Mouse (Mus musculus) NIH3T3 (cell line): ENCODE results near the gene Mrln.

Experiments
- DNase-seq: peaks from one replicate; pipeline ENCODE4 v3.0.0-alpha.2; 2012; ENCODE audit warnings: low read depth

Gene Mrln

GRCm38 (mm10) chr10:70204505-70205399 is at the start of gene Mrln:
Gene Mrln, plus strand, starts transcription at chr10:70204664.
- DNase-seq = peak; percentile 88

GRCm38 (mm10) chr10:70156431-70157165 is 47.9 kb upstream of the Mrln start:
- no peak for DNase-seq

DNA sequence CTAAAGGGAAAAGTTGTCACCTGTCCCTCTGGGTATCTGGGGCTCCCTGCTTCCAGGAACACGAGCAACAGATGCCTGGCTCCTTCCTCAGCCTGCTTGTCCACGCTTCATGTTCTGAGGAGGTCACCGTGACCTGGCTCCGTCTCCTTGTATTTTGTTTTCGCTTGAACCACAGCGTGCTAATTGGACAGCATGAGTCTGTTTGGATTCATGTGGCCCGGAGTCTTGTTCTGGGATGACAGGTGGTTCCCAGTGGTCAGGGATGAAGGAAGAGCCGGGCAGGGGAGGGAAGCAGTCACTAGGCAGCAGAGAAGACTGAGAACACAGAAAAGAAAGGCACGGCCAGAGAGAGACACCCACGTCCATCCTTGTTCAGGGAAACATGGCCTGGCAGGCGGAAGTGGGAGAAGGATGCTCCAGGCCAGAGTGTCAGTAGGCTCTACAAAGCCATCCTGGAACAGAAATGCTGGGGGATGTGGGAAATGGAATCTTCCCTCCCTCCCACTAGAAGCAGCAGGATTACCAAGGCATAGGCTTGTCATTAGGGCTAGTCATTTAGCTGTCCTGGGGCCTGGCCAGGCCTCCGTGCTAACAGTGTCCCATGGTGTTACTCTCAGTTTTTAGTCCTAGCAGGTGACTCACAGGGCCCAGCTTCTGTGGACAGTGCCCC is 44.7 kb upstream of the Mrln start:
- DNase-seq = no peak

DNA sequence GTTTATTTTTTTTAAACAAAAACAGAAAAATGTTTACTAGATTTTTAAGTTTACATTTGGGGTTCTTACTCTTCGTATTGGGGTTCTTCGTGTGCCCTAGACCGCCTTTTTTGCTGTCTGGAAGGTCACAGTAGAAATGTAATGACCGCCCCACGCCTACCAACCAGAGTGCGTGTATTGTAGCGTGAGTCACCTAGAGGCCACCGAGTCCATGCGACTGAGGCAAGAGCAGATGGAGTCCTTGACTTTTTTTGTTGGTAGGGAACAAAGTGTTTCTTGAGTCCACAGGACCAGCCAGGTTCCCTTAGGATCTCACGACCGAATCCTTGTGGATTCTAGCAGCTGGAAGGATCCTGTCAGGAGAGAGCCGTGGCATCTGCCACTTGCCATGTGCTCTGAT is 43.7 kb upstream of the Mrln start:
- DNase-seq = no peak

GRCm38 (mm10) chr10:70161504-70161903 is 43.0 kb upstream of the Mrln start:
- no peak for DNase-seq

GRCm38 (mm10) chr10:70163681-70164080 is 40.8 kb upstream of the Mrln start:
- peak; percentile 10 for DNase-seq

GRCm38 (mm10) chr10:70165877-70166276 is 38.6 kb upstream of the Mrln start:
- peak; percentile 47 for DNase-seq

DNA sequence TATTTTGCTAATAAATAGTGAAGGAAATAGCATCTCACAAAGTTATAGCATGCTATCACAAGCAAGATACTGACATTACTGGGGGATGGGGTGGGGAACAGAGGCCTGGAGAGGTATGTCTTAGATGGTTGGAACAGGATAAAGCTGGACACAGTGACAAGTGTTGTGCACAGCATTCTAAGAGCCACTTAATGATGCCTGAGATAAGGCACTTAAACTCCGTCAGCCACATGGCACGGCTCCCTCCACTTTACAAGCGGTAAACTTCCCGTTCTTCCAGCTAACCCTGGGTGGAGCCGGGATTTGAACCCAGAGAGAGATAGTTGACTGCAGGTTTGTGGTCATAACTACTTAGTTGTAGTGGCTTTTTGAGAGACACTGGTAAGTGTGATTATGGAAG is 38.0 kb upstream of the Mrln start:
- DNase-seq = no peak

DNA sequence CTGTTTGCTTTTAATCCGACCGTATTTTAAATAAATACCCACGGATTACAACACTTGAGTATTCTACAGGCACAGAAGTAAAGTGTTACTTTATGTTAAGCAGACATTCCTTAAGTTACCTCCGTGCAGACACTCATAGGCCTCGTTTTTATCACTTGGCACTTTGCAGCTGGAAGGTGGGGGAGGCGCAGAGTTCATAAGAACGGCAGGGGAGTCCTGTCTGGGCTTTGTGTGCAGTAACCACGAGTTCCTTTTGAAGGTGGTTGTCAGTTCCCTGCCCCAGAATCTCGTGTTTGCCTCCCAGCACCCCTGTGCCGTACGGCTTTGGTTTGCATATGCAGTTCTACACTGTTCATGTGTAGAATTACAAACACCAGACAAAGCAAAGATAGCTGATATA is 36.8 kb upstream of the Mrln start:
- no peak for DNase-seq

DNA sequence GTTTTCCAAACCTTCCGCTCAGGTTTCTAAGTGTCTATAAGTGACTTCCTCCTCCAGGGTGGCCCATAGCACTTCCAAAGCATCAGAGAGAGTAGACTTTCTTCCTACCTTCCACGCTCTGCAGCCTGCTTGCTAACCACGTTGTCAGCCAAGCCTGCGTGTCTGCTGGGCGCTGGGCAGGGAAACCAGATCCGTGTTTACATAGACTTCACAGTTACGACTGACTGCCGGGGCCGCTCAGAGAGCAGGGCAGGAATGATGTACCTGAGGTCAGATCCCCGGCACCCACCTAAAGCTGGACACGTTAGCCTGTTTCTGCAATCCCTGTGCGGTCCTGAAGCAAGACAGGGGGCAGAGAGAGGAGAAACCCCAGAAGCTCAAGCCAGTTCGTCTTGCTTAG is 36.1 kb upstream of the Mrln start:
- no peak for DNase-seq

- DNase-seq = no peak
Observed at GRCm38 (mm10) chr10:70169044-70169443, 35.4 kb upstream of the Mrln start.

DNA sequence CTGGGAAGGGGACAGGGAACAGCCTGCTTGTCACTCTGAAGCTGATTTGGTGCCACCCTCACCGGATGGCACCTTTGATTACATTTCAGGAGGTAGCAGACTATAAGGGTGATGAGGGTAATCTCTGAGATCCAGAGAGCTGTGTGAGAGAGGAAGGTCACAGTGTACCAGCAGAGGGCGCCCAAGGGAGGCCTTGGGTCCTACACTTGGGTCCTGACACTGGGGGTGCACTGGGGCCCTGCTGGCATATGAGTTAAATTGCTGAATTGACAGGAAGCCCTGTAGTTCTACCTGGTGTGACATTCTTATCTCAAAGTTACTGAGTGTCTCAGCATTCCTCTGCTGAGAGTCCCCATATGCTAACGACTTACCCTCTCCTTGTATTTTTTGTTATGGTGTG is 31.1 kb upstream of the Mrln start:
- DNase-seq = peak; percentile 80

- DNase-seq = no peak
Observed at GRCm38 (mm10) chr10:70174494-70175190, 29.8 kb upstream of the Mrln start.

DNA sequence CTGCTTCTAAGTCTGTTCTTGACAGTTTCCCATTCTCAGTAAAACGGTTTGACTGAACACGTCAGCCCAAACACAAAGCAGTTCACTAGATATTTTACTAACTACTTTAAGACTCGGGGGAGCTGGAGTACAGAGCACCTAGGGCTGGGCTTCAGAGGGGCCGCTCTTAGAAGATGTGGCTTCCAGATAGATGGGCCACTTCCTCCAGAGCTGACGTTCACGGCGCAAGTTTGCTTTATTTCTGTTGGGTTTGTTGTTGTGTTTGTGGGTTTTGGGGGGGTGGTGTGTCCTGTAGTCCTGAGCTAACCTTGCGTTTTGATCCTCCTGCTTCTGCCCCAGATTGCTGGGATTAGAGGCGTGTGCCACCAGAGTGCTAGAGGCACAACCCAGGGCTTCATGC is 23.7 kb upstream of the Mrln start:
- no peak for DNase-seq

- no peak for DNase-seq
Observed at GRCm38 (mm10) chr10:70181279-70181972, 23.0 kb upstream of the Mrln start.

- no peak for DNase-seq
Observed at GRCm38 (mm10) chr10:70183210-70184080, 21.0 kb upstream of the Mrln start.

GRCm38 (mm10) chr10:70186136-70186535 is 18.3 kb upstream of the Mrln start:
- peak; percentile 45 for DNase-seq

- peak; percentile 74 for DNase-seq
Observed at GRCm38 (mm10) chr10:70186586-70186985, 17.9 kb upstream of the Mrln start.

DNA sequence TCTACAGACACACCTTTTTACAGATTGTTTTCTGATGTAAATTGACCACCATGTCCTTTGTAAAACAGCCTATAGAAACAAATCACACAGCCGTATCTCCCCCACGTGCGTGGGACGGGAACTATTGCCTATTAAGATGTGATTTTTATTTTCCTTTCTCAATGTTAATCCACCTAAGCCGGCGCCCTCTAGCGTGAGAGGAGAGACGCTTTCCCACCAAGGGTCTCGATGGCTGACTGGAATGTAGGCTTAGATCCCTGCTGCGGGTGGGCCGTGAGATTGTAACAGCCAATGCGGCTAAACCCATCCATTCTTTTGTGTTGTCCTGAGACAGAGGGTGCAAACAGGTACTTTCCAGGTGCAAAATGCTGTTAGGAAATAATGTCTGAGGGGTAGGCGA is 14.6 kb upstream of the Mrln start:
- DNase-seq = no peak

GRCm38 (mm10) chr10:70194283-70194682 is 10.2 kb upstream of the Mrln start:
- DNase-seq = no peak
